ENCODE assay signal across 9 mouse cellular contexts in the genomic region with DNA sequence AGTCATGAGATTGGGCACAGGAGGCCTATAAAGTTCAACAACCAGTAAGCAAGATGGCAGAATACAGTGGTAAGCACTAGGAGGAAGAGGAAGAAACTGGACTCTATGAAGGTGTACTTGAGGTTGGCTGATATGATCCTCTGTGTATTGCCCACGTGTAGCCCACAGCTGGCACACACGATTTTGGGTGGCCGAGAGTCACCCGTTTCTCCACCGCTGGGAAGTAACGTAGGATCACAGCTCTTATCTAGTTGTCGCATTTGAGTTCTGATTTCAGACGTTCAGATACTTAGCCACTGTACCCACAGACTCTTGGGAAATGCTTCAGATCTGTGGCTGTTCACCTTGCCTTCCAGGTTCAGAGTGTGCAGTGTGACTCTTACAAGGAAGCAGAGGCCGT. TPM values are rescaled to one million over a fixed set of nuclear protein-coding genes. Genes with fewer than 3 reads are reported as not detected.
A peak's percentile ranks its signal among the peaks of the same experiment; 100 is the strongest.
DNase-seq lines count a peak whose midpoint lies in the region; ATAC-seq and TF ChIP-seq lines count a peak whose summit lies in the region.
"Had no signal": no experiment of that assay in that cellular context is flagged by ENCODE, and none has a peak within 500 bp of the region (broad histone marks: within the 10 kb centered on the region; RNA-seq: fewer than 3 reads in every experiment).

No protein-coding gene starts in this region.

- peaks cover 16% of the 10 kb centered on the region for H3K4me1 ChIP-seq in heart, embryonic 10.5 days
- H3K4me1 ChIP-seq in ES-E14 (ENCODE audit: control insufficient read depth in 2 of 2, insufficient read depth in 2 of 2, low read length in 2 of 2, poor library complexity in 1 of 2), result 0 out of 4 replicates have a peak, but pooled peaks cover 0 to 5% of the 10 kb centered on the region in 2 experiments
- peaks cover 8% of the 10 kb centered on the region for H3K4me1 ChIP-seq in forebrain, postnatal 0 days (ENCODE audit: insufficient read depth)

- TF ChIP-seq CTCF in forebrain, postnatal 0 days (IDR thresholded peaks at IDR 0.05; ENCODE audit: low read depth), result no peak

- H3K4me2 ChIP-seq in forebrain, postnatal 0 days (ENCODE audit: low read depth), result peak overlapping the region; percentile 66

- H3K27ac ChIP-seq in heart, embryonic 10.5 days, result peak overlapping the region; percentile 97
- H3K27ac ChIP-seq in ES-E14 (ENCODE audit: insufficient read depth, low read depth, low read length, poor library complexity, severe bottlenecking), result no peak overlapping the region
- H3K27ac ChIP-seq in forebrain, postnatal 0 days (ENCODE audit: low read depth, low read length), result no peak overlapping the region

- no peak for DNase-seq in heart, embryonic 10.5 days (ENCODE audit: low spot score)
- no peak for DNase-seq in heart, postnatal 4 days
- no peak for DNase-seq in ES-E14 (ENCODE audit: low read depth, low spot score)
- DNase-seq in forebrain, postnatal 0 days, result no peak
- no peak for DNase-seq in adrenal gland, adult (ENCODE audit: inconsistent age in 2 of 2, low spot score in 1 of 2)
- no peak for DNase-seq in retina, embryonic 14.5 days (ENCODE audit: low spot score)

- ATAC-seq in forebrain, postnatal 0 days, result no peak
- ATAC-seq in megakaryocyte, adult 5-6 weeks (ENCODE audit: poor library complexity, severe bottlenecking), result 0 out of 2 replicates have a peak, but pooled peaks have one; percentile 11
- ATAC-seq in monocyte, adult 5-6 weeks (replicated peaks; ENCODE audit: insufficient number of reproducible peaks, low FRiP score, low TSS enrichment, poor library complexity, severe bottlenecking), result no peak; the same call in 1 of the 2 replicates

- in situ Hi-C loops in ES-E14 (cut with MboI; ENCODE audit: low sequenced_read_pairs in 2 of 2, unreplicated experiment in 2 of 2), result no loop called here

- WGBS in heart, embryonic 10.5 days, result 70% methylated on average over 9 of the region's 9 CpGs
- 89% methylated on average over 9 of the region's 9 CpGs for WGBS in forebrain, postnatal 0 days

- H3K4me3 ChIP-seq in heart, embryonic 10.5 days, result peak overlapping the region; percentile 93
- H3K4me3 ChIP-seq in ES-E14 (ENCODE audit: insufficient read depth in 1 of 2, low read depth in 1 of 2, low read length in 2 of 2, poor library complexity in 1 of 2, severe bottlenecking in 1 of 2), result peak overlapping the region; percentile 71 to 94
- H3K4me3 ChIP-seq in forebrain, postnatal 0 days (ENCODE audit: low read depth, low read length), result peak overlapping the region; percentile 95

- H3K9ac ChIP-seq in ES-E14 (ENCODE audit: insufficient read depth, low read depth, low read length, poor library complexity, severe bottlenecking), result peak overlapping the region; percentile 83; the same call in 1 of the 2 replicates
- peak overlapping the region; percentile 88 for H3K9ac ChIP-seq in forebrain, postnatal 0 days

- no peaks in the 10 kb centered on the region for H3K9me3 ChIP-seq in heart, embryonic 10.5 days
- H3K9me3 ChIP-seq in ES-E14 (ENCODE audit: control insufficient read depth, insufficient read depth, low read depth, low read length), result no peaks in the 10 kb centered on the region
- no peaks in the 10 kb centered on the region for H3K9me3 ChIP-seq in forebrain, postnatal 0 days (ENCODE audit: low read length)

- peaks cover 12% of the 10 kb centered on the region; the same call in 1 of the 2 replicates for H3K36me3 ChIP-seq in heart, embryonic 10.5 days
- peaks cover 2% of the 10 kb centered on the region; the same call in 1 of the 2 replicates for H3K36me3 ChIP-seq in ES-E14 (ENCODE audit: control insufficient read depth, insufficient read depth, low read length, poor library complexity, severe bottlenecking)
- H3K36me3 ChIP-seq in forebrain, postnatal 0 days (ENCODE audit: insufficient read depth), result no peaks in the 10 kb centered on the region

- no peaks in the 10 kb centered on the region for H3K27me3 ChIP-seq in heart, embryonic 10.5 days (ENCODE audit: insufficient read depth, poor library complexity, severe bottlenecking)
- no peaks in the 10 kb centered on the region for H3K27me3 ChIP-seq in forebrain, postnatal 0 days (ENCODE audit: insufficient read depth, low read length)

TF ChIP-seq in ES-E14, 5 proteins besides CTCF, POLR2A, EP300 and RAD21:
- TF ChIP-seq ZNF384 (IDR thresholded peaks at IDR 0.05; ENCODE audit: low read depth, low read length), result no peak
- TF ChIP-seq CHD2 (IDR thresholded peaks at IDR 0.05; ENCODE audit: low read depth, low read length), result no peak
- no peak for TF ChIP-seq ZC3H11A (IDR thresholded peaks at IDR 0.05; ENCODE audit: borderline replicate concordance, low read depth, low read length)
- TF ChIP-seq HCFC1 (IDR thresholded peaks at IDR 0.05; ENCODE audit: borderline replicate concordance, insufficient read depth, low read length), result no peak
- no peak for TF ChIP-seq MAFK (IDR thresholded peaks at IDR 0.05; ENCODE audit: insufficient read depth, low read depth, low read length)
TF ChIP-seq in ES-E14: peak in this region for 0.

RNA-seq across cellular contexts. Expression of gene Vapb, which starts 0.9 kb away (rescaled TPM):
- polyA plus RNA-seq in heart, embryonic 10.5 days (2016; fragmentation: Nextera tagmentation; extraction: Ambion mirVana), result 11.2 and 13.6 TPM in 2 replicates
- total RNA-seq in heart, postnatal 4 days (2021), result 10 to 100 TPM; 92.8 to 94.2 TPM
- 19.0 and 26.5 TPM in 2 replicates for total RNA-seq in ES-E14 (2012; rRNA removed)
- total RNA-seq in forebrain, postnatal 0 days (2014; rRNA removed), result 40.2 and 41.8 TPM in 2 replicates
- 12.4 and 13.6 TPM in 2 replicates for polyA plus RNA-seq in forebrain, postnatal 0 days (2015; fragmentation: Nextera tagmentation; extraction: Ambion mirVana)
- total RNA-seq in megakaryocyte, adult 5-6 weeks (2015), result 11.2 and 14.3 TPM in 2 replicates
- 85.1 and 86.5 TPM in 2 replicates for total RNA-seq in megakaryocyte, adult 5-6 weeks (2017)
- total RNA-seq in monocyte, adult 5-6 weeks (2017), result 82.5 to 116 TPM (median 97.7 TPM) in 3 replicates

RNA-seq across cellular contexts. Expression of gene 1700010B08Rik, which starts 19.0 kb away (rescaled TPM):
- polyA plus RNA-seq in heart, embryonic 10.5 days (2016; fragmentation: Nextera tagmentation; extraction: Ambion mirVana), result not detected in 2 replicates
- not detected for total RNA-seq in heart, postnatal 4 days (2021)
- total RNA-seq in ES-E14 (2012; rRNA removed), result 0.26 TPM in 1 of 2 replicates, not detected in the other
- total RNA-seq in forebrain, postnatal 0 days (2014; rRNA removed), result not detected in 2 replicates
- polyA plus RNA-seq in forebrain, postnatal 0 days (2015; fragmentation: Nextera tagmentation; extraction: Ambion mirVana), result not detected in 2 replicates
- total RNA-seq in megakaryocyte, adult 5-6 weeks (2015), result not detected in 2 replicates
- total RNA-seq in megakaryocyte, adult 5-6 weeks (2017), result not detected in 2 replicates
- total RNA-seq in monocyte, adult 5-6 weeks (2017), result not detected in 3 replicates
- total RNA-seq: layer of hippocampus, postnatal 10 days had no signal
